Mouse (Mus musculus): ENCODE data around the gene Hist1h2bf.
A peak's percentile ranks its signal among the peaks of the same experiment; 100 is the strongest.
"Not testable (repeated sequence)": the region's sequence is repeated elsewhere in the genome, so short reads cannot be mapped to it uniquely, and the experiment has no call there.

Gene Hist1h2bf

GRCm38 (mm10) chr13:23586099-23586939, 12.3 kb upstream of the Hist1h2bf start:
- DNase-seq, result no peak

DNA sequence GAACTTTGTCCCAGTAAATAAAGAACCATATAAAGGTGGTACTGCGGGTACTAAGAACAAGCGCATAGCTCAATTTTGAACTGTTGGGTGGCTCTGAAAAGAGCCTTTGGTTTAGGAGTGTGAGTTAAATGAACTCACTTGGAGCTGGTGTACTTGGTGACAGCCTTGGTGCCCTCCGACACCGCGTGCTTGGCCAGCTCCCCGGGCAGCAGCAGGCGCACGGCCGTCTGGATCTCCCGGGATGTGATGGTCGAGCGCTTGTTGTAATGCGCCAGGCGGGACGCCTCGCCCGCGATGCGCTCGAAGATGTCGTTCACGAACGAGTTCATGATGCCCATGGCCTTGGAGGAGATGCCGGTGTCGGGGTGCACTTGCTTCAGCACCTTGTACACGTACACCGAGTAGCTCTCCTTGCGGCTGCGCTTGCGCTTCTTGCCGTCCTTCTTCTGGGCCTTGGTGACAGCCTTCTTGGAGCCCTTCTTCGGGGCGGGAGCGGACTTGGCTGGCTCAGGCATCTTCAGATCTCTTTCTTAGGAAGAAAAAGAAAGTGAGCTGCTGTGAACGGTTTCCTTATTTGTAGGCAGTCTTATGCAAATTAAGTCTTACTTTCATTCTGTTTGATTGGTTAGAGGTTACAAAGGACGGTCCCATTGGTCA, 11.6 kb upstream of the Hist1h2bf start:
- peak; percentile 65 for DNase-seq

DNA sequence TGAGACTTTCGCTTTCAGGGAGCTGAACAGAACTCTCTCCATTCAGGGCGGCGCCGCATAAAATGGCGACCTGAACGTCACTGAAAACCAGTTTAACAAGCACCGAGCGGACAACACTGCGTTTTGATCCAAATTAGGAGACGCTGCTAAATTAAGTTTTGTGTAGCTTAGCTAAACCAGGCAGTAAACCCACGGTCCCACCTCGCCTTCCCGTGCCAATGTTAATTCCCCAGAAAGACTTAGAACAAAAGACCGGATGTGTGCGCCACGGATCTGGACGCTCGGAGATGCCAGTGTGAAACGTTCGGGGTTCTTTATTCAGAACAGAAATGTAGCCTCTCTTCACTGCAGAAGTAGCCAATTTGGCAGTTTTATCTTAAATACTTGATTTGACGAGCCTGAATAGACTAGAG, 11.0 kb upstream of the Hist1h2bf start:
- peak; percentile 68 for DNase-seq

DNA sequence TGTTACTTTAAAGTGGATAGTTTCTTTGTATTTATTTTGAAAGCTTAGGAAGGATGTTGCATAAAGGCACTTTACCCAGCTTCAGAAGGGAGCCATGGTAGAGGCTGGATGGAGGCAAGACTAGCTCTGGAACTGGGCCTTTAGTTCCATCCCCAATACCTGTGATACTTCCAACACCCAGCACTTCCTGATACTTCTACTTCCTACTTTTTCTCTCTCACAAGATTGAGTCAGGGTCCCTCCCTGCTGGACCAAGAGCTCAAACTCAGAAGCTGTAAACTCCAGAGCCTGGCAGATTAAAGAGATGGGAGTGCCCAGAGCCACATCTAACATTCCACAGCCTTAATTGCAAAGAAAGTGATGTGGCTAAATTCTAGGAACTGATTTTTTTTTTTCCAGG, 10.3 kb upstream of the Hist1h2bf start:
- no peak for DNase-seq

- no peak for DNase-seq
These were observed 9.5 kb upstream of the Hist1h2bf start for GRCm38 (mm10) chr13:23583387-23584068.

DNA sequence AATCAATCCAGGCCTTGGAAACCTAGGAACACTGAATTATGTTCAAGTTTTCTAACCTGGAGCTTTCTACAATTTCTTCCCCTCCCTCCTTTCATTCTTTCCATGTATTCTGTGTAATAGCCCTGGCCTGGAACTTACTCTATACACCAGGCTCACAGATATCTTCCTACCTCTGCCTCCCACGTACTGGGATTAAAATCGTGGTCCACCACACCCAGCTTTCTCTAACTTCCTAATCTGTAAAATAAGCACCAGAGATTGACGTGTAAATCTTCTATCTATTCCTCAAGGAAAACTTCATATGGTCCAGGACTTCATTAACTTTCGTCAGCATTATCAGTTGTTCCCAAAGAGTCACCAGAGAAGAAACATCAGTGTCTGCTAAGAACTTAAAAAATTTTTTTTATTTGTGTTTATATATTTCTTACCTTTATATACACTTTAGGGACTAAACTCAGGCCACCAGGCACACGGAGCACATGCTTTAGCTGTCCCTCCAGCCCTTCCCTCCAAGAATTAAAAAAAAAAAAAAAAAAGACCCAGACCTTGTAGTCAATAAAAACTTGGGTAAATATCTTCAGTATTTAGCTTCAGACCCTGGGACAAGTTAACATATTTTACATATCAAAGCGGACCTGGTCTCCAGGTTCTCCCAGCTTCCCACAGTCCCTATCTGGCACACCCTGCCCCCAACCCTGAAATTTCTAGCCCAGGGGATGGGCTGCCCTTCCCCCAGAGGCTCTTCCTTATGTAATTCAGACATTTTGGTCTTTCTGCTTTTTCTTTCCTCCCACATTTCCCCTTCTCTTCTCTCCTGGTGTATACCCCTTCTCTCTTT, 8.4 kb upstream of the Hist1h2bf start:
- no peak for DNase-seq

DNA sequence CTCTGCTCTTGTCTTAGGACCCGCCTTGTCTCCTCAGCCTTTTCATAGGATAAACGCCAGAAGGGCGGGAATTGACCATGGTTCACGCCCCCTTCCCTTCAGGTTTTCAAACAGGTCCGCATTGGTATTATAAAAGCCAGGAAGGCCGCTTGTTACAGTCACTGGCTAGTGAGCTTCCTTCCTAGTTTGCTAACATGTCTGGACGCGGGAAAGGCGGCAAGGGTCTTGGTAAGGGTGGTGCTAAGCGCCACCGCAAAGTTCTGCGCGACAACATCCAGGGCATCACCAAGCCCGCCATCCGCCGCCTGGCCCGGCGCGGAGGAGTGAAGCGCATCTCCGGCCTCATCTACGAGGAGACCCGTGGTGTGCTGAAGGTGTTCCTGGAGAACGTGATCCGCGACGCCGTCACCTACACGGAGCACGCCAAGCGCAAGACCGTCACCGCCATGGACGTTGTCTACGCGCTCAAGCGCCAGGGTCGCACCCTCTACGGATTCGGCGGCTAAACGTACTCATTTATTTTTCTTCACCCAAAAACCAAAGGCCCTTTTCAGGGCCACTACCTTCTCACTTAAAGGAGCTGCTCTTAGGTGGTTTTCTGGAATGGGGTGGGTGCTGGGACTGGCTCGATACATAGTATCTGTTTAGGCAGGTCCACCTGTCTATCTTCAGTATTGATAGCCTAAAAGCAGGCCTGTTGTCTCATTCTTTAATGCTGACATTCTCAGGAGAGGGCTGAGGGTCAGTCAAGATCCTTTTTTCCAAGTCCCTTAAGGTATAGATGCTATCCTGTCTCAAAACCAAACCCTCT, 7.6 kb upstream of the Hist1h2bf start, which contains the start of gene Hist1h4d:
TSS of gene Hist1h4d (plus strand) at position 191 of the 811 bp plus-strand sequence.
- DNase-seq, result peak; percentile 95

- DNase-seq, result no peak
These were observed 3.8 kb upstream of the Hist1h2bf start for GRCm38 (mm10) chr13:23577835-23578234.

DNA sequence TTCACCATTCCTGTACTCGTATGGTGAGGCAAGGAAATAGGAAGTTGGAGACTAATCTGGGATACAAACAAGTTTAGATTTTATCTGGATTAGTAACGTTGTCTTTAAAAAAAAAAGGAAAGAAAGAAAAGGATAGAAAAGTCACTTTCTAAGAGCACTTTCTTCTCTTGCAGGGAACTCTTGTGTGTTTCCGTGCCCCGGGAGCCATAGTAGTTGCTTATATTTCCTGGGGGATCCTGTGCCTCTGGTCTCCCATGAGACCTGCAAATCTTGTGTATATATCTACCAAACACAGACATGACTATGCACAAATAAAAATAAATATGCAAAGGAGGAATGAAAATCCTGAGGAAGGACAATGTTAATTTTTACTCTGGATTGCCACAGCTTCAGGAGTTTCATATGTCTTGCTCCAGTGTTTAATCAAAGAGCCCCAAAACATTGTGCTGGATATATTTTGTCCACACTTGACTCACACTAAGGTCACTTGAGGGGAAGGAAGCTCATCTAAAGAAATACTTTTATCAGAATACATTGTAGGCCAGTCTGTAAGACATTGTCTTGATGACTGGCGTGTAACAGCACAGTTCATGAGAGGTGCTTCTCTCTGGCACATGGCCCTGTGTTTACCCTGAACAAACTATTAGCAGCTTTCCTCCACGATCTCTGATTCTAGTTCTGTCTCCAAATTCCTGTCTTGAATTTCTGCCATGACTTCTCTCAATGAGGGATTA, 3.1 kb upstream of the Hist1h2bf start:
- no peak for DNase-seq

GRCm38 (mm10) chr13:23576351-23576881, 2.4 kb upstream of the Hist1h2bf start:
- no peak for DNase-seq

DNA sequence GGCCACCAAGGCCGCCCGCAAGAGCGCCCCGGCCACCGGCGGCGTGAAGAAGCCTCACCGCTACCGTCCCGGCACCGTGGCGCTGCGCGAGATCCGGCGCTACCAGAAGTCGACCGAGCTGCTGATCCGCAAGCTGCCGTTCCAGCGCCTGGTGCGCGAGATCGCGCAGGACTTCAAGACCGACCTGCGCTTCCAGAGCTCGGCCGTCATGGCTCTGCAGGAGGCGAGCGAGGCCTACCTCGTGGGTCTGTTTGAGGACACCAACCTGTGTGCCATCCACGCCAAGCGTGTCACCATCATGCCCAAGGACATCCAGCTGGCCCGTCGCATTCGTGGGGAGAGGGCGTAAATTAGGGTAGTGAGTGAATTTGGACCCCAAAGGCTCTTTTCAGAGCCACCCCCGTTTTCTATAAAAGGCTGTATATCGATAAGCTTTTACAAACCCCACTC, 1.9 kb upstream of the Hist1h2bf start:
- not testable (repeated sequence) for DNase-seq

GRCm38 (mm10) chr13:23575271-23575851, 1.4 kb upstream of the Hist1h2bf start, which contains the start of gene Hist1h3d:
Hist1h3d (plus strand) TSS chr13:23575763.
- peak; percentile 17 for DNase-seq

DNA sequence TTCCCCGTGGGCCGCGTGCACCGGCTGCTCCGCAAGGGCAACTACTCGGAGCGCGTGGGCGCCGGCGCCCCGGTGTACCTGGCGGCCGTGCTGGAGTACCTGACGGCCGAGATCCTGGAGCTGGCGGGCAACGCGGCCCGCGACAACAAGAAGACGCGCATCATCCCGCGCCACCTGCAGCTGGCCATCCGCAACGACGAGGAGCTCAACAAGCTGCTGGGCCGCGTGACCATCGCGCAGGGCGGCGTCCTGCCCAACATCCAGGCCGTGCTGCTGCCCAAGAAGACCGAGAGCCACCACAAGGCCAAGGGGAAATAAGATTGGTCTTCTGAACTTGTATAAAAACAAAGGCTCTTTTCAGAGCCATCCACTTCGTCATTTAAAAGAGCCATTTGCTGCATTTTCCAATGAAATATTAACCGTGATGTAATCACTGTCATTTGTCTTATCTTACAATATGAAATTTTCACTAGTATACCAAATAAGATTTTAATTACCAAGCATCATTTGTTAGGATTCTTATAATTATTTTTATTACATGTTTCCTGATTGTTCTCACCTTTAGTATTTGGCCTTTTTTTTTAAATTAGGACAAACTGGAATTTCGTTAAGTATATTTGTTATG, 662 bp upstream of the Hist1h2bf start:
- DNase-seq, result not testable (repeated sequence)

DNA sequence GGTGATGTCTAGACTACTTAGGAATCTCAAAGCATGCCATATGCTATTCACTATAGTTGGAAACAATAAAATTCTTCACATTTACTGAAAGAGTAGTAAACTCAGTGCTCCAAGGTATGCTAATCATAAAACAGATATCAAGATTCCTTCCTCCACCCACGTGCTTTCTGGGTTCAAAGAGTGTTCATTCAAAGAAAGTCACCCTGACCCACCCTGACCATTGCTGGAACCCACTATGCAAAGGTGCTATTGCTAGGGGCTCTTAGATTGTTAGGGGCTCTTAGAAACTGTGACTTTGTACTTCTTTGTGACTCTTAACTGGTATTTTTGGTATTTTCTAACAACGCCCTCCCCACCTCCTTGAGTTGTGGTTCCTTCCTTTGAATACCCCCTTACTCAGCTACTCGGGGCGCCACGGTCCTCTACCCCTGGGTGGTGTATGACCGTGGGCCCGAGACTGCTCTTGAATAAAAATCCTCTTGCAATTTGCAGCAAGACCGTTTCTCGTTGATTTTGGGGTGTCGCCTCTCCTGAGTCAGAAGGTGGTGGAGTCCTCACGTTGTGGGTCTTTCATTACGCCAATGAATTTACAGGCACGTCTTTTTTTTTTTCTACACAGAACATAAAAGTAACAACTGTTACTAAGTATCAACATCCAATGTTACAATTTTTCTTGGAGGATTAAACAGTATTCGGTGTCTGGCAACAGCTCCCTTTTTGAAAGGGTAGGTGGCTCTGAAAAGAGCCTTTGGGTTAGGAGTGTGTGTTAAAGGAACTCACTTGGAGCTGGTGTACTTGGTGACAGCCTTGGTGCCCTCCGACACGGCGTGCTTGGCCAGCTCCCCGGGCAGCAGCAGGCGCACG, 730 bp downstream of the Hist1h2bf start:
- not testable (repeated sequence) for DNase-seq

DNA sequence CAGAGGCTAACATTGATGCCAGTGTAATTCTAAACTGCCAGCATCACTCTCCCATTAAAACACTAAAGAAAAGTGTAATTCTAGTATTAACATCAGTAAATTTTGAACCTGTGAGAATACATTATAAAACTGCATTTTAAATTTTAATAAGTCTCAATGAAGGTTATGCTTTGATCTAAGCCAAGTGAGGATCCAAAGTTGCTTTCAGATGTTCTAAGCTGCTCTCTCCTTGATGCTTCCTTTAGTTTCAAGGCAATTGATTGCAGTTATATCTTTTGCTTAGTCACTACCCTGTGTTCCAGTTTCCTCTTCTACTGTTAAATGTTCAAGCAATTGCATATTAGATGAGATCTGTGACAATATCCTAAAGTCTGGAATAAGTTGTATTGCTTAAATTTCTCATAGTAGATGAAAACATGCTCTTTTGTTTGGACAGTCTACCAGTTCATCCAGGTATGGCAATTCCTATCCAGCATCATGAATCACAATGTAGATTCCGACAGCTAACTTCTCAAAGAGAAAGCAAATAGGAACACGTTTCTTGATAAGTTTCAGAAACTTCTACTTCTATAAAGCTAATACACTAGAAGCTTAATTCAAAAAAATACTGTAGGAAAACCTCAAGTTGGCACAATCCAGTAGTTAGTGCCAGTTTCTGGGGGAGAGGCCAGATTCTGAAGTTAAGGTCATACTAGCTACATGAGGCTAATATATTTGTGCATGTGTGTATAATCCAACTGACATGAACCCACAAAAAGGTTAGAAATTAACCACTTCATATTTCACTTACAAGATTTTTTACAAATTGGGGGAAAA, 1.6 kb downstream of the Hist1h2bf start:
- no peak for DNase-seq

GRCm38 (mm10) chr13:23571504-23572217, 2.3 kb downstream of the Hist1h2bf start:
- DNase-seq, result not testable (repeated sequence)

DNA sequence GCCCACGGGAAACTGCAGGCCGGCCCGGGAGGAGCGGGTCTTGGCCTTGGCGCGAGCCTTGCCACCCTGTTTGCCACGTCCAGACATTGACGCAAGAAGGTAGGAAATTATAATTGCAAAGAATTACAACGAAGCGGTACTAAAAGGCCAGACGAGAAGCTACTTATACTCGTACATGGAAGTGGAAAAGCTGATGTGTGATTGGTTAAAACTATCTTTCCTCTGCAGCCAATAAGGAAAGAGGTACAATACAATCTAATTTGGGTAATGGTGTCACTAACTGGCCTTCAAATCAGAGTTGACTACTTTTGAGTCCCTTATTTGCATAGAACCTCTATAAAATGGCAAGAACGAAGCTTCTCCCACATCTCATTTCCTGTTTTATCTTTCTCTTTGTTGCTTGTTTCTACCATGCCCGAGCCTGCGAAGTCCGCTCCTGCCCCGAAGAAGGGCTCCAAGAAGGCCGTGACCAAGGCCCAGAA, 2.9 kb downstream of the Hist1h2bf start, which contains the start of the genes Hist1h2ae and Hist1h2bg:
TSS of gene Hist1h2ae (minus strand) at position 199 of the 482 bp plus-strand sequence.
TSS of gene Hist1h2bg (plus strand) at position 375 of the 482 bp plus-strand sequence.
- DNase-seq, result peak; percentile 58
